Mouse (Mus musculus): ENCODE measurements around the gene Rfxap. TPM values are rescaled to one million over a fixed set of nuclear protein-coding genes. Genes with fewer than 3 reads are reported as not detected.

The Rfxap gene
- polyA plus RNA-seq, 1 experiment from 2014 or later: 25.0 TPM

DNA sequence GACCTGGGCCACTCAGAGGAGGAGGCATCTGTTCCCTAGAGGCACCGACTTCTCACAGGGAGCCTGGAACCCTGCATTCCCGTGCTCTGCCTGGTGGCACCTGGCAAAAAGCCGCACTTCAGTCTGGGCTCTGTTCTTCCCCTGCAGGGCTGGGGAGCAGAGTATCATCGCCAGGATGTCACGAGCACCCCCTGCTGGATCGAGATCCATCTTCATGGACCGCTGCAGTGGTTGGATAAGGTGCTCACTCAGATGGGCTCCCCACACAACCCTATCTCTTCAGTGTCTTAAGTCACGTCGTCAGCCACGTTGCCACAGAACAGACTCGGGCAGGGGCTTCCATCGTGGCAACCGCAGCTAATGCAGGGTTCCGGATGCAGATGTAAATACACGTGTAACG, 10.4 kb downstream of the Rfxap start:
- H3K27me3 ChIP-seq: no peaks in the 10 kb centered on the region
- WGBS: 26% methylated on average over 16 of the region's 16 CpGs
- H3K9ac ChIP-seq: no peak overlapping the region
- peak; percentile 68 for ATAC-seq (replicated peaks; ENCODE audit: insufficient number of reproducible peaks, insufficient read depth, low FRiP score, low read depth)
- H3K9me3 ChIP-seq (replicated peaks): no peaks in the 10 kb centered on the region
- no peak overlapping the region for H3K27ac ChIP-seq
- H3K4me3 ChIP-seq: no peak overlapping the region
- peaks cover 4% of the 10 kb centered on the region; the same call in 1 of the 2 replicates for H3K4me1 ChIP-seq (replicated peaks)
- no peaks in the 10 kb centered on the region; the same call in 1 of the 2 replicates for H3K36me3 ChIP-seq
- H3K4me2 ChIP-seq: no peak overlapping the region

DNA sequence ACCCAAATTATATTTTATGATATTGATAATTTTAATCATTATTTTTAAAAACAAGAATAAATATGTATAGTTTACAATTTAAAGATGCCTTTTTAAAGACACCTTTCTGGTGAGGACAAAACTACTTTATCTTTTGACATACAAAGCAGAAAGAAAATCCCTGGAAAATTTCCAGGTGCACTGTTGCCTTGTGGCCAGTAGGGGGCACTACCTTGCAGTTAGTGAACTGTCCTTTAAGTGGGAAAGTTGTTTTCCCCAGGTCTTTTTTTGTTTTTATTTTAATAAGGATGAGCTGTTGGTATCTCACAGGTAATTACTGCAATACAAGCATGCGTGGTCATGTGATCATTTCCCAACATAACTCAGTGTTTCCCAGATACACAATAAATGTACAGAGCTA, 11.8 kb downstream of the Rfxap start:
- no peak overlapping the region for H3K27ac ChIP-seq
- no peaks in the 10 kb centered on the region for H3K9me3 ChIP-seq (replicated peaks)
- WGBS: 95% methylated on average over 1 of the region's 1 CpGs
- no peaks in the 10 kb centered on the region; the same call in 1 of the 2 replicates for H3K36me3 ChIP-seq
- no peaks in the 10 kb centered on the region for H3K27me3 ChIP-seq
- H3K4me2 ChIP-seq: no peak overlapping the region
- peaks cover 5% of the 10 kb centered on the region; the same call in 1 of the 2 replicates for H3K4me1 ChIP-seq (replicated peaks)
- H3K9ac ChIP-seq: no peak overlapping the region
- no peak for ATAC-seq (replicated peaks; ENCODE audit: insufficient number of reproducible peaks, insufficient read depth, low FRiP score, low read depth)
- no peak overlapping the region for H3K4me3 ChIP-seq

DNA sequence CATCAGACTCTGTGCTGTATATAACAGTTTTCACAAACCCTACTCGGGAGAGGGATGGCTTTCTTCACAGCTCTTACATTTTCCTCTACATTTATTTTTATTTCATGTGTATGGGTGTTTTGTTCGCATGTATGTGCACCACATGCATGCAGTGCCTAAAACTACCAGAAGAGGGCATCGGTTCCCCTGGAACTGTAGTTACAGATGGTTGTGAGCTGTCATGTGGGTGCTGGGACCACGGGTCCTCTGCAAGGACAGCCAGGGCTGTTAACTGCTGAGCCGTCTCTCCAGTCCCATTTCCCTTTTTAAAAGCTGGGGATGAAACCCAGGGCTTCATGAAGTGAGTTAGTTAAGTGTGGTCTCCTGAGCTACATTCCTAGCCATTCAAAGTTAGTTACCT, 12.2 kb downstream of the Rfxap start:
- no peaks in the 10 kb centered on the region for H3K9me3 ChIP-seq (replicated peaks)
- H3K27me3 ChIP-seq: no peaks in the 10 kb centered on the region
- H3K36me3 ChIP-seq: no peaks in the 10 kb centered on the region; the same call in 1 of the 2 replicates
- no peak overlapping the region for H3K4me3 ChIP-seq
- no peak for ATAC-seq (replicated peaks; ENCODE audit: insufficient number of reproducible peaks, insufficient read depth, low FRiP score, low read depth)
- H3K4me2 ChIP-seq: no peak overlapping the region
- 88% methylated on average over 5 of the region's 5 CpGs for WGBS
- H3K9ac ChIP-seq: no peak overlapping the region
- H3K27ac ChIP-seq: no peak overlapping the region
- H3K4me1 ChIP-seq (replicated peaks): peaks cover 5% of the 10 kb centered on the region; the same call in 1 of the 2 replicates

DNA sequence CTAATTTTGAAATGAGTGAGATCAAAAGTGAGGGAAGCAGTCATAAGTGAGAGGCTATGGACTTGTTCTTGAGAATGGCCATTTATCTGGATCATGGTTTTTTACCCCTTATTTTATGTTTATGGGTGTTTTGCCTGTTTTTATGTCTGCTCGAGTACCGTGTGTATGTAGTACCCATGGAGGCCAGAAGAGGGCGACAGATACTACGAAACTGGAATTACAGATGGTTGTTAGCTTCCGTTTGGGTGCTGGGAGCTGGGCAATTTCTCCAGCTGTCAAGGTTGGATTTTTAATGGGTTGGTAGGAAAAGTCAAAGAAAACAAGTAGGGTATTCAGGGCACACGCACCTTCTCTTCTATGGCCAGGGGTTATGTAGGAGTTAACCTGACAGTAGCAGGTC, 13.8 kb downstream of the Rfxap start:
- H3K4me3 ChIP-seq: no peak overlapping the region
- no peak overlapping the region for H3K27ac ChIP-seq
- no peaks in the 10 kb centered on the region for H3K27me3 ChIP-seq
- H3K4me2 ChIP-seq: no peak overlapping the region
- ATAC-seq (replicated peaks; ENCODE audit: insufficient number of reproducible peaks, insufficient read depth, low FRiP score, low read depth): no peak
- H3K4me1 ChIP-seq (replicated peaks): peaks cover 5% of the 10 kb centered on the region; the same call in 1 of the 2 replicates
- no peak overlapping the region for H3K9ac ChIP-seq
- no peaks in the 10 kb centered on the region for H3K9me3 ChIP-seq (replicated peaks)
- H3K36me3 ChIP-seq: no peaks in the 10 kb centered on the region; the same call in 1 of the 2 replicates
- WGBS: 85% methylated on average over 6 of the region's 6 CpGs

DNA sequence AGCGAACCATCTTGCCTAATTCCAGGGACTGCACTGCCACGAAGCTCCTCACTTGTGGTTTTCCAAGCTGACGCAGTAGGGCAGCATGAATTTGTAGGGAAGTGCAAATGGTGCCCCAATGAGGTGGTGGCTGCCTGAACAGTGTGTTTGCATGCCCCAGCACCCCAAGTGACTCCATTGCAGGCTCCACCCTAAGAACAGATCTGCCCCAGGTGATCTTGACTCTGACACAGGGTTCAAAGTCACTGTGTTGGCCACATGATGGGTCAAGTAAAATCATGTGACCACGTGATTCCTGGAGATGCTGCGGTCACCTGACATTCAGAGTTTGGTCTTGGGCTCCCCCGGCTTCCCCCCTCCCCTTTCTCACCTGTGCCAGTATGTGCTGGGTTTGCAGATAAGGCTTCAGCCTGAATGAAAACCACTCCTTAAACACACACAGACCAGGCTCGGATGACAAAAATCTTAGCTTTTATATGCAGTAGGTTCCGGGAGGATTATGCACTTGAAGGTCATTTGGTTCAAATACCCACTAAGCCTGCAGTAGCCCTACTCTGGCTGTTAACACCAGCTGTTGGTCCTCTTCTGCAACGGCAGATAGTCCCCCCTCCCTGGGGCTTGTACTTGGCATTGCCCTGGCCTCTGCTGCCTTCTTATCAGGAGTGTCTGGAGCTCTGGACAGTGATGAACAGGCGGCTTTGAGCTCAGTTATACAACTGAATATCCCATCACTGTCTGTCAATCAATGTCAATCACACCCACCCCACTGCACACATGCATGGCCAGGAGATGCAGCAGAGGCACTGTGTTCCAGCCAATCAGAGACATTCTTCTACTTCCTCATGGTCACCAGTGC, 15.5 kb downstream of the Rfxap start:
- WGBS: 54% methylated on average over 10 of the region's 10 CpGs
- ATAC-seq (replicated peaks; ENCODE audit: insufficient number of reproducible peaks, insufficient read depth, low FRiP score, low read depth): peak; percentile 12; the same call in 1 of the 2 replicates

DNA sequence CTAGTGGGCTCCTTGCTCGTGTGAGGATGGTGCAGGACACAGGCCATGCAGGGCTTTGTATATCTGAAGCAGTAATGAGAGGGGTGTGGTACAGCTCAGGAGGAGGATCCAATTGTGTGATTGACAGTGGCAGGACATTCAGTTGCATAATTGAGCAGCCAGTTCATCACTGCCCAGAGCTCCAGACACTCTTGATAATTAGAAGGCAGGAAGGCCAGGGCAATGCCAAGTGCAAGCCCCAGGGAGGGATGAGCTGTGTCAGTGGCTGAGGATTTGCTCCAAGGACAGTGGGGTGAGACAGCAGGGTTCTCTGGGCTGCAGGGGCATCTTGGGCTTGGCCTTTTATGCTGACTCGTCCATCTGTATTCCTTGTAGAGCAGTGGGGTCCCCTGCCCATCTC, 17.0 kb downstream of the Rfxap start:
- Histone ChIP-seq H3K9ac (no peak overlapping the region), H3K27me3 (no peaks in the 10 kb centered on the region), H3K27ac (no peak overlapping the region), H3K4me1 (replicated peaks) (peaks cover 5% of the 10 kb centered on the region; the same call in 1 of the 2 replicates), H3K4me3 (no peak overlapping the region), H3K36me3 (peaks cover 4% of the 10 kb centered on the region; the same call in 1 of the 2 replicates), H3K4me2 (no peak overlapping the region), H3K9me3 (replicated peaks) (no peaks in the 10 kb centered on the region)
- ATAC-seq (replicated peaks; ENCODE audit: insufficient number of reproducible peaks, insufficient read depth, low FRiP score, low read depth): no peak
- 40% methylated on average over 2 of the region's 2 CpGs for WGBS

More for the DNA sequence above, 15.5 kb downstream of the Rfxap start:
- H3K36me3 ChIP-seq: no peaks in the 10 kb centered on the region; the same call in 1 of the 2 replicates
- H3K9ac ChIP-seq: no peak overlapping the region
- H3K27ac ChIP-seq: no peak overlapping the region
- H3K27me3 ChIP-seq: no peaks in the 10 kb centered on the region
- H3K4me3 ChIP-seq: no peak overlapping the region
- H3K9me3 ChIP-seq (replicated peaks): no peaks in the 10 kb centered on the region
- H3K4me2 ChIP-seq: no peak overlapping the region
- H3K4me1 ChIP-seq (replicated peaks): peaks cover 5% of the 10 kb centered on the region; the same call in 1 of the 2 replicates

DNA sequence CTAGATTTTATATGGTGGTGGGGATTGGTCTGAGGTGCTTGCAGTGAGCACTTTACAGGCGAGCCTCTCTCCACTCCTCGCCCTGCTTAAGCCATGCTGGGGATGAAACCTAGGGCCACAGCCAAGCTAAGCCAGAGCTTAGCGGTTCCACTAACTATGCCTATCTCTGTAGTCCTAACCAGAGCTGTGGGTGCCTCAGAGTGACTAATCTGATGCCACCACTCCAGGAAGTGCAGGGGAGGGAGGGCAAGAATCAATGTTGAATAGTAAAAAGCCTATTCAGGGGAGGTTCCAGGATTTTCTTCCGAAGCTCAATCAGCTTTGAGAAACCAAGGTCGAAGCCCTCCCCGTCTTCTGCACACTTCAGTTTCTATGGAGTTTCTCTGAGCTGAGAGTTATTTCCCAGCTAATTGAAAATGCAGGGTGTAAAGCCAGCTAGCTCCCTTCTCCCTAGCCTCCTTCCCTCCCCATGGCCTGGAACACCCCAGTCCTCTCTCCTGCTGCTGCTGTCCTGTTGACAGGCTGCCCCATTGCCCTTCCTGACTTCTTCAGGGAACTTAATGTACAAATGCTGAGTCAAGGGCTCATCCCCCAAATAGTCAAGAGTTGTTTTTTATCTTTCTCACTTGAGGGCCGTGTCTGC, 31.5 kb downstream of the Rfxap start:
- Histone ChIP-seq H3K9ac (no peak overlapping the region), H3K9me3 (replicated peaks) (no peaks in the 10 kb centered on the region), H3K4me2 (no peak overlapping the region), H3K4me3 (no peak overlapping the region), H3K27me3 (no peaks in the 10 kb centered on the region), H3K36me3 (no peaks in the 10 kb centered on the region), H3K27ac (no peak overlapping the region), H3K4me1 (replicated peaks) (no peaks in the 10 kb centered on the region)
- ATAC-seq (replicated peaks; ENCODE audit: insufficient number of reproducible peaks, insufficient read depth, low FRiP score, low read depth): no peak
- WGBS: 56% methylated on average over 7 of the region's 7 CpGs

DNA sequence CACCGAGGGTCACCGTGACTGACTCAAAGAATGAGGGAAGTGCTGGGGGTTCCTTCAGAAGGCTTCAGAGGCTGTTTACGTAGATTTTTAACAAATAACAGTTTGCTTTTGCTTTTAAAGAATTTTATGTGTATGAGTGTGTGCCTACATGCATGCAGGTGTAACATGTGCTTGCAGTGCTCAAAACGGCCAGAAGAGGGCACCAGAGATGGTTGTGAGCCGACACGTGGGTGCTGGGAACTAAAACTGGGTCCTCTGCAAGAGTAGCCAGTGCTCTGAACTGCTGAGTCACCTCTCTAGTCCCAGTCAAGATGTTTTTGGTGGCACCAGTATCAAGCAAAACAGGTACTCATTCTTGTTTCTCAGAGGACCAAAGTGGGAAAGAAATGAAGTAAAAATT, 34.0 kb downstream of the Rfxap start:
- H3K4me3 ChIP-seq: no peak overlapping the region
- WGBS: 83% methylated on average over 6 of the region's 6 CpGs
- H3K36me3 ChIP-seq: no peaks in the 10 kb centered on the region
- no peak overlapping the region for H3K27ac ChIP-seq
- no peak overlapping the region for H3K4me2 ChIP-seq
- no peak for ATAC-seq (replicated peaks; ENCODE audit: insufficient number of reproducible peaks, insufficient read depth, low FRiP score, low read depth)
- H3K9me3 ChIP-seq (replicated peaks): no peaks in the 10 kb centered on the region
- H3K9ac ChIP-seq: no peak overlapping the region
- no peaks in the 10 kb centered on the region for H3K27me3 ChIP-seq
- H3K4me1 ChIP-seq (replicated peaks): no peaks in the 10 kb centered on the region

DNA sequence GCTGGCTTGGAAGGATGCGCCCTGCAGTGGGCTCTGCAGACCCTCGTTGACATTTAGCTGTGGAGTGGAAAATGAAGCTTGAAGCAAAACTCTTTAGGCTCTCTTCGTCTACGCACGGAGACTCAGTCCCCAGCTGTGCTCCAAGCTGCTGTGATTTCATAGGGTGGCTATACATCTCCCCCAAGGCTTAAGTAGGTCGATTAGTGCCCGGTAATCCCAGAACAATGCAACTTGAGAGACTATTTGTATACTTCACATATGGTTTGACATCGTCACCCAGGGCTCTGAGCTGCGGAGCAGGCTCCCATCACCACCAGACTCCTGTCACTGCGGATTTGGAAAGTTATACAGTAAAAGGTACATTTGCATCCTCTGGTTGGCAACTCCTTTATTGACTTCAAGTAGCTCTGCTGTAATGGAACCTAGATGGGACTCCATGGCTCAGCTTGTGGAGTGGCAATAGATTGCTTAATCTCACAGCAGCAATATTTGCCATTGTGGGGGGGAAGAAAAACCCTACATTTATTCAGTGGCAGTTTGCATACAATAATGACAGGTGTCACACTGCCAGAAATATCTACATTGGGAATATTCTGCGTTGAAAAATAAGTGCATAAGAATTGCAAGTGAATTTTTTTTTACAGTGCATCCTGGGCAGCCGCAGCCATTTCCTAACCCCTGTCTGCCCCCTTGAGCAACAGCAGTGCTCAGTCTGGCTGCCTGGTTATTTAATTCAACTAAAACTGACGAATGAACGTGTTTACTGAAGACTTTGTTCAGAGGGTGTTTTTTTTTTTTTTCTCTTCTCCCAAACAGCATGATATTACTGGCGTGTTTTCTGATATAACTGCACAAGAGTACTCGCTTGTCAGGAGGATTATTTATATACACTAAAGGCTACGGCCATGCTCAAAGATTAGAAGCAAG, 38.0 kb downstream of the Rfxap start:
- Histone ChIP-seq H3K9me3 (replicated peaks) (no peaks in the 10 kb centered on the region), H3K4me2 (no peak overlapping the region), H3K4me1 (replicated peaks) (no peaks in the 10 kb centered on the region), H3K4me3 (no peak overlapping the region), H3K27ac (no peak overlapping the region), H3K36me3 (no peaks in the 10 kb centered on the region), H3K9ac (no peak overlapping the region), H3K27me3 (no peaks in the 10 kb centered on the region)
- WGBS: 73% methylated on average over 17 of the region's 17 CpGs
- no peak for ATAC-seq (replicated peaks; ENCODE audit: insufficient number of reproducible peaks, insufficient read depth, low FRiP score, low read depth)

DNA sequence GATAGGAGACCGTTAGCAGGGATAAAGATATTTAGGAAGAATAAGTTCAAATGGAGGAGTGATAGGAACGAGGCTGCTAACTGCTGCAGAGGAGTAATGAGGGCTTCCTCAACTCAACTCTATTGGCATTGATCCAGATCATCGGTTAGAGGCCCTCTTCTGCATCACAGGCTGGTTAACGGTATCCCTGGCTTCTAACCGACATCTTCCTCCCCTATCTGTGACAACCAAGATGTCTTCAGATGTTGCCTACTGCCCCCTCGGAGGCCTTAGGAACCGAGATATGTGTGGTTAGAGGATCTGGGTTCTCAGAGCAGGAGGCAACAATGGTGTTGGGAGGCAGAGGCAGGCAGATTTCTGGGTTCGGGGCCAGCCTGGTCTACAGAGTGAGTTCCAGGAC, 39.0 kb downstream of the Rfxap start:
- Histone ChIP-seq H3K9ac (no peak overlapping the region), H3K4me1 (replicated peaks) (peaks cover 5% of the 10 kb centered on the region; the same call in 1 of the 2 replicates), H3K4me2 (no peak overlapping the region), H3K9me3 (replicated peaks) (no peaks in the 10 kb centered on the region), H3K27me3 (no peaks in the 10 kb centered on the region), H3K36me3 (no peaks in the 10 kb centered on the region), H3K4me3 (no peak overlapping the region), H3K27ac (no peak overlapping the region)
- no peak for ATAC-seq (replicated peaks; ENCODE audit: insufficient number of reproducible peaks, insufficient read depth, low FRiP score, low read depth)
- 76% methylated on average over 8 of the region's 8 CpGs for WGBS

DNA sequence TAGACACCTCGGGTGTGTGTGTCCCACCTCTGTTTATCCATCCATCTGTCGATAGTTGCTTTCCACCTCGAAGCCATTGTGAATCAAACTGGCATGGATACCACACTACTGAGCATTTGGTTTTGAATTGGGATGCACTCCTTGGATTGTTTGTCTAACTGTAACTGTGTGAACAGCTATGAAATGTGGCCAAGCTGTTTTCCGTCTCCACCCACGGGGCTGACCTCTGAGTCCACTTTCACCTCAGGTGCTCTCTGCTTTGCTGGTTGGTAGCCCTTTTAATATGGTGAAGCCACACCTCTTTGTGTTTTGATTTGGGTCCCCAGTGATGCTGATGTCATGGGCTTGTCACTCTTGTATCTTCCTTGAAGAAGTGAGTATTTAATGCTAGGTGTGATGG, 40.8 kb downstream of the Rfxap start:
- Histone ChIP-seq H3K36me3 (no peaks in the 10 kb centered on the region), H3K4me1 (replicated peaks) (peaks cover 5% of the 10 kb centered on the region; the same call in 1 of the 2 replicates), H3K4me2 (no peak overlapping the region), H3K9ac (no peak overlapping the region), H3K4me3 (no peak overlapping the region), H3K9me3 (replicated peaks) (no peaks in the 10 kb centered on the region), H3K27me3 (no peaks in the 10 kb centered on the region), H3K27ac (no peak overlapping the region)
- ATAC-seq (replicated peaks; ENCODE audit: insufficient number of reproducible peaks, insufficient read depth, low FRiP score, low read depth): no peak
- WGBS: 75% methylated on average over 5 of the region's 5 CpGs
